Mouse (Mus musculus) lung, adult 2 months (tissue): ENCODE measurements around the gene Ntm.

Experiments
- CTCF ChIP-seq: fragments of 200-500 bp; IDR thresholded peaks from 2 replicates; pipeline ENCODE4 v1.5.1; 2011; ENCODE audit warnings: mild to moderate bottlenecking, low read length, control low read depth; ENCODE audit not compliant: insufficient read depth
- POLR2A ChIP-seq: fragments of 200-500 bp; IDR thresholded peaks from 2 replicates; pipeline ENCODE4 v1.6.1; 2011; ENCODE audit warnings: low read depth, mild to moderate bottlenecking, control low read depth, low read length, borderline replicate concordance; ENCODE audit errors: extremely low read depth

DNA sequence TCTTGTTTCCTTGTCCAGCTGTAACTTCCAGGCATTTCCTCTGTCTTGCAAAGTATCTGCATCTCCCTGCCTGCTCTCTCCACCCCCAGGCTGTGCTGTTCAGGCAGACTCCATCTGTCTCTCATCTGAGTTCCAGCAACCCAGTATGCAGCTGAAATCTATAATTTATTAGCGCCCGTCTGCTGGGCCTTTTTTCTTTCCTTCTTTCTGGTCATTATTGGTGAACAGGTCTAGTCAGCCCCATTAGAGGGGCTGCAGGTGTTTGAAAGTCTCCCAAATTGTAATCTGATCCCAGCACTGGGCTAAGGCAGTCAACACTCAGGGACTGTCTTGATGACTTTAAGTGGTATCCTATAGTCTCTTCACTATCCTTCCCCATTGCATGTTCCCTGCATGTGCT, 352.1 kb downstream of the Ntm start:
- TF ChIP-seq CTCF, result no peak
- no peak for TF ChIP-seq POLR2A
